Mouse (Mus musculus): ENCODE data around the gene Blzf1. TPM values are rescaled to one million over a fixed set of nuclear protein-coding genes. Genes with fewer than 3 reads are reported as not detected.

Blzf1 gene
- polyA plus RNA-seq, 1 experiment from 2014 or later: 25.8 TPM

GRCm38 (mm10) chr1:164242809-164243208 lies 64.5 kb downstream of the Blzf1 start:
- Histone ChIP-seq H3K9ac (ENCODE audit: low read depth, low read length) (no peak overlapping the region), H3K27me3 (ENCODE audit: control insufficient read depth, insufficient read depth, low read length) (no peaks in the 10 kb centered on the region), H3K4me1 (ENCODE audit: control insufficient read depth, insufficient read depth, low read length) (peaks cover 3% of the 10 kb centered on the region; the same call in 1 of the 2 replicates), H3K4me2 (no peak overlapping the region), H3K9me3 (replicated peaks; ENCODE audit: control insufficient read depth, low read length) (no peaks in the 10 kb centered on the region), H3K27ac (ENCODE audit: low read depth, low read length) (no peak overlapping the region), H3K36me3 (ENCODE audit: control insufficient read depth, insufficient read depth, low read length) (no peaks in the 10 kb centered on the region), H3K4me3 (ENCODE audit: low read depth, low read length) (no peak overlapping the region)
- 55% methylated on average over 8 of the region's 8 CpGs for whole genome bisulfite sequencing (ENCODE audit: insufficient replicate concordance)
- no peak for ATAC-seq (replicated peaks; ENCODE audit: insufficient number of reproducible peaks, low FRiP score, low TSS enrichment)

GRCm38 (mm10) chr1:164241494-164241893 lies 65.8 kb downstream of the Blzf1 start:
- ATAC-seq (replicated peaks; ENCODE audit: insufficient number of reproducible peaks, low FRiP score, low TSS enrichment): no peak
- Histone ChIP-seq H3K9me3 (replicated peaks; ENCODE audit: control insufficient read depth, low read length) (no peaks in the 10 kb centered on the region), H3K27ac (ENCODE audit: low read depth, low read length) (no peak overlapping the region), H3K4me1 (ENCODE audit: control insufficient read depth, insufficient read depth, low read length) (no peaks in the 10 kb centered on the region), H3K9ac (ENCODE audit: low read depth, low read length) (no peak overlapping the region), H3K4me2 (no peak overlapping the region), H3K36me3 (ENCODE audit: control insufficient read depth, insufficient read depth, low read length) (no peaks in the 10 kb centered on the region), H3K4me3 (ENCODE audit: low read depth, low read length) (no peak overlapping the region), H3K27me3 (ENCODE audit: control insufficient read depth, insufficient read depth, low read length) (no peaks in the 10 kb centered on the region)
- 74% methylated on average over 2 of the region's 2 CpGs for WGBS (ENCODE audit: insufficient replicate concordance)

Other genes starting within 250 kb of the Blzf1 start
- gene Sell, start 245.5 kb downstream of the Blzf1 start, polyA plus RNA-seq (2014; fragmentation: Nextera tagmentation; extraction: Ambion mirVana): 0.14 TPM in 1 of 2 replicates, not detected in the other
- 0.19 and 0.21 TPM in 2 replicates for gene Selp, start 192.2 kb downstream of the Blzf1 start, polyA plus RNA-seq (2014; fragmentation: Nextera tagmentation; extraction: Ambion mirVana)
- 0.70 and 1.1 TPM in 2 replicates for gene F5, start 155.7 kb downstream of the Blzf1 start, polyA plus RNA-seq (2014; fragmentation: Nextera tagmentation; extraction: Ambion mirVana)
- 8.9 TPM in 2 replicates for gene Slc19a2, start 58.4 kb downstream of the Blzf1 start, polyA plus RNA-seq (2014; fragmentation: Nextera tagmentation; extraction: Ambion mirVana)
- 8.4 and 9.9 TPM in 2 replicates for gene Ccdc181, start 31.9 kb downstream of the Blzf1 start, polyA plus RNA-seq (2014; fragmentation: Nextera tagmentation; extraction: Ambion mirVana)
- gene Nme7, start 3.4 kb downstream of the Blzf1 start, polyA plus RNA-seq (2014; fragmentation: Nextera tagmentation; extraction: Ambion mirVana): 22.0 and 22.2 TPM in 2 replicates
- 235 and 350 TPM in 2 replicates for gene Atp1b1, start 150.9 kb upstream of the Blzf1 start, polyA plus RNA-seq (2014; fragmentation: Nextera tagmentation; extraction: Ambion mirVana)

Data from heart, embryonic 11.5 days (tissue).